29 mouse cellular contexts compared by ENCODE assay signal in genomic region chr4:154465123-154465522, GRCm38 (mm10).
DNase-seq lines count a peak whose midpoint lies in the region; ATAC-seq and TF ChIP-seq lines count a peak whose summit lies in the region.
"Had no signal": no experiment of that assay in that cellular context is flagged by ENCODE, and none has a peak within 500 bp of the region (broad histone marks: within the 10 kb centered on the region; RNA-seq: fewer than 3 reads in every experiment).

No protein-coding gene starts in this region.

- H3K9me3 ChIP-seq in forebrain, embryonic 16.5 days (ENCODE audit: control insufficient read depth, low read length) = no peaks in the 10 kb centered on the region
- H3K9me3 ChIP-seq in forebrain, embryonic 14.5 days (replicated peaks; ENCODE audit: control insufficient read depth, low read length) = no peaks in the 10 kb centered on the region
- no peaks in the 10 kb centered on the region for H3K9me3 ChIP-seq in midbrain, embryonic 13.5 days
- H3K9me3 ChIP-seq in midbrain, embryonic 14.5 days (ENCODE audit: control insufficient read depth, low read length) = no peaks in the 10 kb centered on the region
- H3K9me3 ChIP-seq: forebrain, embryonic 10.5 days; heart, embryonic 12.5 days; heart, embryonic 15.5 days had no signal

- no peak for TF ChIP-seq CTCF in olfactory bulb, adult 2 months (IDR thresholded peaks at IDR 0.05; ENCODE audit: insufficient read depth, low read depth, low read length)

- peak overlapping the region; percentile 23; the same call in 1 of the 2 replicates for H3K27ac ChIP-seq in forebrain, embryonic 16.5 days (ENCODE audit: low read length)
- H3K27ac ChIP-seq in forebrain, embryonic 14.5 days (ENCODE audit: low read depth, low read length) = no peak overlapping the region
- no peak overlapping the region for H3K27ac ChIP-seq in midbrain, embryonic 13.5 days
- no peak overlapping the region for H3K27ac ChIP-seq in midbrain, embryonic 14.5 days (replicated peaks; ENCODE audit: low read depth, low read length)
- H3K27ac ChIP-seq in olfactory bulb, adult 2 months (ENCODE audit: insufficient read depth, low read depth, low read length) = 0 out of 2 replicates have a peak overlapping the region, but pooled peaks have one; percentile 22
- H3K27ac ChIP-seq: forebrain, embryonic 10.5 days; heart, embryonic 15.5 days; hindbrain, postnatal 0 days had no signal

- H3K4me3 ChIP-seq in forebrain, embryonic 16.5 days (replicated peaks; ENCODE audit: low read length) = no peak overlapping the region
- no peak overlapping the region for H3K4me3 ChIP-seq in forebrain, embryonic 14.5 days (ENCODE audit: low read depth, low read length)
- no peak overlapping the region for H3K4me3 ChIP-seq in midbrain, embryonic 13.5 days (replicated peaks)
- no peak overlapping the region for H3K4me3 ChIP-seq in midbrain, embryonic 14.5 days (replicated peaks; ENCODE audit: low read depth, low read length)
- H3K4me3 ChIP-seq in olfactory bulb, adult 2 months (ENCODE audit: insufficient read depth, low read depth, low read length) = no peak overlapping the region
- H3K4me3 ChIP-seq: forebrain, embryonic 10.5 days; heart, embryonic 12.5 days; heart, embryonic 15.5 days had no signal

- H3K27me3 ChIP-seq in forebrain, embryonic 16.5 days (replicated peaks; ENCODE audit: control insufficient read depth, insufficient read depth, low read length) = no peaks in the 10 kb centered on the region
- H3K27me3 ChIP-seq in forebrain, embryonic 14.5 days (replicated peaks; ENCODE audit: control insufficient read depth, insufficient read depth, low read length) = 0 out of 2 replicates have a peak, but pooled peaks cover 3% of the 10 kb centered on the region
- H3K27me3 ChIP-seq in midbrain, embryonic 13.5 days = peaks cover 100% of the 10 kb centered on the region
- peaks cover 82% of the 10 kb centered on the region for H3K27me3 ChIP-seq in midbrain, embryonic 14.5 days (ENCODE audit: control insufficient read depth, insufficient read depth, low read length)
- H3K27me3 ChIP-seq: CH12.LX had no signal

- DNase-seq in forebrain, embryonic 14.5 days (ENCODE audit: low spot score) = no peak
- DNase-seq in midbrain, embryonic 14.5 days = no peak
- DNase-seq in adipocyte (ENCODE audit: low spot score) = no peak
- DNase-seq in testis, postnatal 14 days (ENCODE audit: low spot score) = no peak
- DNase-seq: adrenal gland, adult 2 months; adrenal gland, postnatal 14 days; B cell, adult 2 months; cerebellum, adult 11-12 months; cerebellum, adult 8-10 months; cerebellum, postnatal 10 days; cerebellum, postnatal 36 days; forebrain, postnatal 0 days; gastrocnemius, postnatal 25 days; heart, adult 18-20 months; heart, postnatal 10 days; heart, postnatal 4 days had no signal

- ATAC-seq in forebrain, embryonic 16.5 days = no peak
- ATAC-seq in forebrain, embryonic 14.5 days = no peak
- no peak for ATAC-seq in midbrain, embryonic 13.5 days
- no peak for ATAC-seq in midbrain, embryonic 14.5 days (ENCODE audit: low FRiP score, low TSS enrichment)
- ATAC-seq: forebrain, postnatal 0 days; hindbrain, postnatal 0 days; inflammation-experienced regulatory T-cells, adult 6 months; intestine, embryonic 16.5 days; Patski had no signal

- H3K4me1 ChIP-seq in forebrain, embryonic 16.5 days (replicated peaks; ENCODE audit: control insufficient read depth, insufficient read depth, low read length) = peaks cover 9% of the 10 kb centered on the region
- peaks cover 6% of the 10 kb centered on the region; the same call in 1 of the 2 replicates for H3K4me1 ChIP-seq in forebrain, embryonic 14.5 days (ENCODE audit: control insufficient read depth, insufficient read depth, low read length)
- H3K4me1 ChIP-seq in midbrain, embryonic 13.5 days (replicated peaks) = peaks cover 23% of the 10 kb centered on the region
- peaks cover 10% of the 10 kb centered on the region; the same call in 1 of the 2 replicates for H3K4me1 ChIP-seq in midbrain, embryonic 14.5 days (ENCODE audit: control insufficient read depth, insufficient read depth, low read length)
- H3K4me1 ChIP-seq in olfactory bulb, adult 2 months (ENCODE audit: control insufficient read depth, insufficient read depth, low read length) = peaks cover 13% of the 10 kb centered on the region
- H3K4me1 ChIP-seq: heart, embryonic 15.5 days had no signal

- TF ChIP-seq POLR2A in olfactory bulb, adult 2 months (IDR thresholded peaks at IDR 0.05; ENCODE audit: insufficient read depth, low read depth, low read length) = no peak

- H3K36me3 ChIP-seq in forebrain, embryonic 16.5 days (ENCODE audit: control insufficient read depth, insufficient read depth) = no peaks in the 10 kb centered on the region
- no peaks in the 10 kb centered on the region for H3K36me3 ChIP-seq in forebrain, embryonic 14.5 days (ENCODE audit: control insufficient read depth, insufficient read depth, low read length)
- H3K36me3 ChIP-seq in midbrain, embryonic 13.5 days = no peaks in the 10 kb centered on the region
- H3K36me3 ChIP-seq in midbrain, embryonic 14.5 days (ENCODE audit: control insufficient read depth, insufficient read depth, low read length) = no peaks in the 10 kb centered on the region
- H3K36me3 ChIP-seq: forebrain, embryonic 10.5 days; G1E; heart, embryonic 12.5 days; heart, embryonic 15.5 days had no signal

- H3K4me2 ChIP-seq in forebrain, embryonic 16.5 days (ENCODE audit: low read length) = no peak overlapping the region
- H3K4me2 ChIP-seq in forebrain, embryonic 14.5 days (ENCODE audit: low read length) = no peak overlapping the region
- no peak overlapping the region for H3K4me2 ChIP-seq in midbrain, embryonic 13.5 days (replicated peaks)
- H3K4me2 ChIP-seq in midbrain, embryonic 14.5 days (ENCODE audit: low read length) = no peak overlapping the region
- H3K4me2 ChIP-seq: heart, embryonic 12.5 days; heart, embryonic 15.5 days; hindbrain, embryonic 14.5 days had no signal

- H3K9ac ChIP-seq in forebrain, embryonic 16.5 days (replicated peaks; ENCODE audit: low read depth, low read length) = no peak overlapping the region
- no peak overlapping the region for H3K9ac ChIP-seq in forebrain, embryonic 14.5 days (ENCODE audit: low read length)
- 0 out of 2 replicates have a peak overlapping the region, but pooled peaks have one; percentile 2 for H3K9ac ChIP-seq in midbrain, embryonic 13.5 days (replicated peaks)
- H3K9ac ChIP-seq in midbrain, embryonic 14.5 days (replicated peaks; ENCODE audit: low read length) = no peak overlapping the region
- H3K9ac ChIP-seq: forebrain, postnatal 0 days; heart, embryonic 12.5 days; heart, embryonic 15.5 days; hindbrain, embryonic 14.5 days had no signal

- WGBS in forebrain, embryonic 16.5 days = 49% methylated on average over 9 of the region's 9 CpGs
- WGBS in forebrain, embryonic 14.5 days = 37% methylated on average over 9 of the region's 9 CpGs
- 42% methylated on average over 9 of the region's 9 CpGs for WGBS in midbrain, embryonic 13.5 days
- WGBS in midbrain, embryonic 14.5 days = 39% methylated on average over 9 of the region's 9 CpGs
- 75% methylated on average over 9 of the region's 9 CpGs for WGBS in olfactory bulb, adult 2 months

Comparison
In these comparisons a context has a peak if more than half of its experiments do, and no peak if none do; other contexts are left out.
1. H3K27ac ChIP-seq: peak in forebrain, embryonic 16.5 days (single experiment) and olfactory bulb, adult 2 months (single experiment); none in forebrain, embryonic 14.5 days (single experiment), midbrain, embryonic 13.5 days (single experiment) and midbrain, embryonic 14.5 days (single experiment).